ENCODE assay signal across 27 mouse cellular contexts in the genomic region with DNA sequence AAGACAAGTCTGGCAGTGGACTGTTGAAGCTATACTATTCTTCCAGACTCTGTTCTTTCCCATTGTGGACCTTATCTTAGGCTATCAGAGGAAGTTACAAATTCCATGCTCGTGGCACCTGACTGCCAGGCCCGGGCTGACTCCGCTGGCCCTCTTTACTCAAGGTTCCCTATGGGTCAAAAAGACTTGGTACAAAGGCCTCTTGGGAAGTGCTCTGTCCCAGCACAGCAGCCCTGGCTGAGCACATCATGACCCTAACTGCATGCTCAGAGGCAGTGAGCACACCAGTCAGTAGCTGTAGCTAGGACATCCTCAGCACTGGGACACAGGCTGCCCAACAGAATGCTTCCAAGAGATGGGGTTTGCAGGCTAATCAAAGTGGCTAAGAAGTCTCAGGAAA. TPM values are rescaled to one million over a fixed set of nuclear protein-coding genes. Genes with fewer than 3 reads are reported as not detected.
DNase-seq lines count a peak whose midpoint lies in the region; ATAC-seq and TF ChIP-seq lines count a peak whose summit lies in the region.
"Had no signal": no experiment of that assay in that cellular context is flagged by ENCODE, and none has a peak within 500 bp of the region (broad histone marks: within the 10 kb centered on the region; RNA-seq: fewer than 3 reads in every experiment).

No protein-coding gene starts in this region.

- no peak overlapping the region for H3K4me3 ChIP-seq in intestine, embryonic 16.5 days (ENCODE audit: low read length)
- H3K4me3 ChIP-seq in intestine, embryonic 15.5 days (replicated peaks): no peak overlapping the region
- no peak overlapping the region for H3K4me3 ChIP-seq in liver, embryonic 11.5 days (ENCODE audit: low read depth, low read length)
- no peak overlapping the region for H3K4me3 ChIP-seq in myocyte
- H3K4me3 ChIP-seq: embryonic facial prominence, embryonic 13.5 days; heart, embryonic 12.5 days; hindbrain, embryonic 10.5 days; hindbrain, embryonic 15.5 days; left cerebral cortex, adult 2 months; midbrain, embryonic 10.5 days; neural tube, embryonic 12.5 days had no signal

- peak; percentile 43; the same call in 1 of the 2 replicates for ATAC-seq in intestine, embryonic 16.5 days
- no peak; the same call in 1 of the 2 replicates for ATAC-seq in intestine, embryonic 15.5 days
- no peak for ATAC-seq in liver, embryonic 11.5 days (replicated peaks; ENCODE audit: low FRiP score)
- ATAC-seq in erythroid progenitor cell, adult 5-6 weeks (replicated peaks; ENCODE audit: low FRiP score, poor library complexity, severe bottlenecking): no peak
- ATAC-seq: forebrain, embryonic 16.5 days; inflammation-experienced regulatory T-cells, adult 6 months; midbrain, embryonic 16.5 days had no signal

- H3ac ChIP-seq in myocyte (ENCODE audit: control insufficient read depth, insufficient read length): no peak overlapping the region

- H3K79me2 ChIP-seq in myocyte (ENCODE audit: control insufficient read depth, insufficient read depth): peaks cover 52% of the 10 kb centered on the region

- peak; percentile 38 for TF ChIP-seq POLR2A in myocyte (IDR thresholded peaks at IDR 0.05; ENCODE audit: insufficient read length, low read depth)

- H3K36me3 ChIP-seq in intestine, embryonic 16.5 days (ENCODE audit: control insufficient read depth, insufficient read depth, low read length): peaks cover 34% of the 10 kb centered on the region
- H3K36me3 ChIP-seq in intestine, embryonic 15.5 days: peaks cover 37% of the 10 kb centered on the region
- H3K36me3 ChIP-seq in liver, embryonic 11.5 days (ENCODE audit: control insufficient read depth, insufficient read depth, low read length): peaks cover 62% of the 10 kb centered on the region
- peaks cover 45% of the 10 kb centered on the region for H3K36me3 ChIP-seq in myocyte (ENCODE audit: control insufficient read depth, insufficient read depth)

- peak; percentile 1 for DNase-seq in adrenal gland, postnatal 25 days
- no peak for DNase-seq in adrenal gland, postnatal 4 days (ENCODE audit: low spot score in 2 of 2)
- peak; percentile 29 for DNase-seq in liver, embryonic 11.5 days (ENCODE audit: low spot score)
- DNase-seq in liver: no peak
- DNase-seq: adrenal gland, adult 8-10 months; kidney, adult 9 months; kidney, postnatal 14 days; lung, postnatal 10 days; right cerebral cortex, adult 18-20 months; thymus, adult 18-20 months; thymus, postnatal 25 days had no signal

- H3K9ac ChIP-seq in intestine, embryonic 16.5 days (ENCODE audit: low read depth, low read length): no peak overlapping the region
- no peak overlapping the region for H3K9ac ChIP-seq in intestine, embryonic 15.5 days
- no peak overlapping the region for H3K9ac ChIP-seq in liver, embryonic 11.5 days (ENCODE audit: low read depth, low read length)
- H3K9ac ChIP-seq: embryonic facial prominence, embryonic 13.5 days; heart, embryonic 12.5 days; hindbrain, embryonic 15.5 days; neural tube, embryonic 12.5 days had no signal

- H3K27ac ChIP-seq in intestine, embryonic 16.5 days (ENCODE audit: low read length): no peak overlapping the region
- no peak overlapping the region for H3K27ac ChIP-seq in intestine, embryonic 15.5 days
- H3K27ac ChIP-seq in liver, embryonic 11.5 days (ENCODE audit: low read depth, low read length): no peak overlapping the region
- H3K27ac ChIP-seq: embryonic facial prominence, embryonic 13.5 days; hindbrain, embryonic 10.5 days; hindbrain, embryonic 15.5 days; left cerebral cortex, adult 2 months; macrophage; midbrain, embryonic 10.5 days; neural tube, embryonic 12.5 days; stomach, postnatal 0 days had no signal

- no peaks in the 10 kb centered on the region for H3K27me3 ChIP-seq in intestine, embryonic 16.5 days (replicated peaks; ENCODE audit: control insufficient read depth, insufficient read depth, low read length)
- H3K27me3 ChIP-seq in intestine, embryonic 15.5 days (replicated peaks): no peaks in the 10 kb centered on the region
- no peaks in the 10 kb centered on the region for H3K27me3 ChIP-seq in liver, embryonic 11.5 days (replicated peaks; ENCODE audit: control insufficient read depth, insufficient read depth, low read length)
- H3K27me3 ChIP-seq in myocyte (ENCODE audit: control insufficient read depth, insufficient read depth, insufficient read length): no peaks in the 10 kb centered on the region
- H3K27me3 ChIP-seq: embryonic facial prominence, embryonic 13.5 days; heart, embryonic 12.5 days; hindbrain, embryonic 15.5 days; neural tube, embryonic 12.5 days had no signal

- no peak overlapping the region for H3K4me2 ChIP-seq in intestine, embryonic 16.5 days (ENCODE audit: low read depth, low read length)
- no peak overlapping the region for H3K4me2 ChIP-seq in intestine, embryonic 15.5 days (replicated peaks)
- H3K4me2 ChIP-seq in liver, embryonic 11.5 days: no peak overlapping the region
- H3K4me2 ChIP-seq in myocyte (ENCODE audit: low read depth): no peak overlapping the region
- H3K4me2 ChIP-seq: embryonic facial prominence, embryonic 13.5 days; heart, embryonic 12.5 days; hindbrain, embryonic 15.5 days; neural tube, embryonic 12.5 days had no signal

- peaks cover 6% of the 10 kb centered on the region; the same call in 1 of the 2 replicates for H3K4me1 ChIP-seq in intestine, embryonic 16.5 days (ENCODE audit: control insufficient read depth, insufficient read depth, low read length)
- H3K4me1 ChIP-seq in intestine, embryonic 15.5 days (replicated peaks): 0 out of 2 replicates have a peak, but pooled peaks cover 7% of the 10 kb centered on the region
- peaks cover 11% of the 10 kb centered on the region for H3K4me1 ChIP-seq in liver, embryonic 11.5 days (replicated peaks; ENCODE audit: control insufficient read depth, insufficient read depth, low read length)
- H3K4me1 ChIP-seq: hindbrain, embryonic 15.5 days had no signal

- 80% methylated on average over 3 of the region's 3 CpGs for WGBS in intestine, embryonic 16.5 days
- WGBS in intestine, embryonic 15.5 days: 79% methylated on average over 3 of the region's 3 CpGs
- 70% methylated on average over 3 of the region's 3 CpGs for WGBS in liver, embryonic 11.5 days

- no peaks in the 10 kb centered on the region for H3K9me3 ChIP-seq in intestine, embryonic 16.5 days (ENCODE audit: control insufficient read depth, low read length)
- no peaks in the 10 kb centered on the region for H3K9me3 ChIP-seq in intestine, embryonic 15.5 days
- H3K9me3 ChIP-seq in liver, embryonic 11.5 days (ENCODE audit: control insufficient read depth, low read length): no peaks in the 10 kb centered on the region
- H3K9me3 ChIP-seq: embryonic facial prominence, embryonic 13.5 days; heart, embryonic 12.5 days; hindbrain, embryonic 10.5 days; hindbrain, embryonic 15.5 days; midbrain, embryonic 10.5 days; neural tube, embryonic 12.5 days had no signal

TF ChIP-seq in myocyte, 11 proteins besides CTCF, POLR2A, EP300 and RAD21:
- TF ChIP-seq MAX (IDR thresholded peaks at IDR 0.05; ENCODE audit: low read depth): no peak
- TF ChIP-seq POLR2AphosphoS2 (IDR thresholded peaks at IDR 0.05; ENCODE audit: insufficient read length, low read depth): peak; percentile 81

RNA-seq across cellular contexts. Expression of a gene that starts 16.8 kb away (rescaled TPM):
- 36.4 and 46.0 TPM in 2 replicates for total RNA-seq in adrenal gland, postnatal 25 days (2021)
- total RNA-seq in adrenal gland, postnatal 4 days (2021): 10 to 100 TPM; 49.7 to 54.1 TPM
- polyA plus RNA-seq in intestine, embryonic 16.5 days (2015; fragmentation: Nextera tagmentation; extraction: Ambion mirVana): 7.7 and 9.9 TPM in 2 replicates
- 12.3 and 13.1 TPM in 2 replicates for polyA plus RNA-seq in intestine, embryonic 15.5 days (2015; fragmentation: Nextera tagmentation; extraction: Ambion mirVana)
- 14.7 and 15.7 TPM in 2 replicates for polyA plus RNA-seq in liver, embryonic 11.5 days (2014; fragmentation: Nextera tagmentation; extraction: Ambion mirVana)
- polyA plus RNA-seq in myocyte (2012; fragmentation: generic; extraction: Trizol): 37.4 TPM
- total RNA-seq in erythroid progenitor cell, adult 5-6 weeks (2015; ENCODE audit: low replicate concordance): 12.2 and 14.1 TPM in 2 replicates
- total RNA-seq in erythroid progenitor cell, adult 5-6 weeks (2017; ENCODE audit: low replicate concordance): 4.4 and 4.6 TPM in 2 replicates

RNA-seq across cellular contexts. Expression of a gene that starts 28.1 kb away (rescaled TPM):
- total RNA-seq in adrenal gland, postnatal 25 days (2021): 6.2 and 8.8 TPM in 2 replicates
- 10 to 100 TPM; 12.8 to 13.6 TPM for total RNA-seq in adrenal gland, postnatal 4 days (2021)
- polyA plus RNA-seq in intestine, embryonic 16.5 days (2015; fragmentation: Nextera tagmentation; extraction: Ambion mirVana): 38.1 and 44.6 TPM in 2 replicates
- polyA plus RNA-seq in intestine, embryonic 15.5 days (2015; fragmentation: Nextera tagmentation; extraction: Ambion mirVana): 32.6 and 36.4 TPM in 2 replicates
- 12.1 and 13.7 TPM in 2 replicates for polyA plus RNA-seq in liver, embryonic 11.5 days (2014; fragmentation: Nextera tagmentation; extraction: Ambion mirVana)
- polyA plus RNA-seq in myocyte (2012; fragmentation: generic; extraction: Trizol): 9.8 TPM
- not detected in 2 replicates for total RNA-seq in erythroid progenitor cell, adult 5-6 weeks (2015; ENCODE audit: low replicate concordance)
- total RNA-seq in erythroid progenitor cell, adult 5-6 weeks (2017; ENCODE audit: low replicate concordance): 0.13 TPM in 1 of 2 replicates, not detected in the other

Comparison
In these comparisons a context has a peak if more than half of its experiments do, and no peak if none do; other contexts are left out.
1. DNase-seq: peak in adrenal gland, postnatal 25 days (single experiment) and liver, embryonic 11.5 days (single experiment); none in adrenal gland, postnatal 4 days (0 of 2) and liver (single experiment).